Mouse (Mus musculus) MN1 (cell line): ENCODE data around the gene Fam169b.

ENCODE experiments used
- DNase-seq: peaks from one replicate; pipeline ENCODE4 v3.0.0-alpha.2; 2016; ENCODE audit warnings: low spot score

Gene Fam169b

DNA sequence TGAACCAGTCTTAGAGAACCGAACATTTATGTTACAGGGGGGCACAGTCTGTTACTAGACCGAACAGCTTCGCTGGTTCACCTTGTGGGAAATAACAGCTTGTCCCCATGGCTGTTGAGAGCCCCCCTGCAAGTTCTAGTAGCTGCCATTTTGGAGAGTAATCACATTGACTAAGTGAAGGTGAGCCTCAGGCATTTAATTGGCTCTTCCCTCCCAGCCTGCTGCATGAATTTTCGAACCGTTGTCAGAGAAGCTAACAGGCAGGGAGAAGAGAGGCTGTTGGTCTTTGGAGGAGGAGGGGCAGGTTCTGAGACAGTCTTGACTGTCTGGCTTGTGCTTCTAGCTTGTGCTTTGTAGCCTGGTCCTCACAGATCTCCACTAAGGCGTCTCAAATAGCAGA, 45.3 kb downstream of the Fam169b start:
- DNase-seq, result no peak

DNA sequence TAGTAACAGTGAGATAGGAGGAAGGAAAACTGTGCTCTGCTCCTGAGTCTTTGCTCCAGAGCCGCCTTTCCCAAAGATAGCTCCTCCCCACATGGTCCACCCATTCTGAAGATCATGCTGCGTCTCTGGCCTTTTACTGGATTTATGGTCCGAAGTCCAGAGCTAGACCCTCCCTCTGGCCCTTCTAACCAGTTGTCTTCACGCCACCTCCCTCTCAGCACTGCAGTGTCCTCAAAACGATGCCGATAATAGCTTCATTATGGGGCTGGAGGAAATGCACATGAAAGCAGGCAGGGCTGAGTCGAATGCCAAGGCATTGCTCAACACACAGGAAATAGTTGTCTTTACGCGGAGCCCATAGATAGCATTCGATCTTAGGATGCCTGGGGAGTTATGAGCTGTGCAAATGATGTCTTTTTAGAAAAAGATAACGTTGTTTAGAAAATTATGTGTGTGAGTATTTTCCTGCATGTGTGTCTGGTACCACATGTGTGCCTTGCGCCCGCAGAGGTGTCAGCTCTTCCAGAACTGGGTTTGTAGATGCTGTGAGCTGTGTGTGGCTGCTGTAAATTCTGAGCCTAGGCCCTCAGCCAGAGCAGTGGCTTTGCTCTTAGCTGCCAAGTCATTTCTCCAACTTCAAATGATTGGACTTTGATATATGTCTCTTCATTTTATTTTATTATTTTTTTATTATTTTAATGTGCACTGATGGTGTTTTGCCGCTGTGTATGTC, 46.6 kb downstream of the Fam169b start:
- no peak for DNase-seq

- DNase-seq, result no peak
Measured at GRCm38 (mm10) chr7:68323051-68323450, 49.4 kb downstream of the Fam169b start.

GRCm38 (mm10) chr7:68326190-68326722, 52.6 kb downstream of the Fam169b start:
- DNase-seq, result no peak

GRCm38 (mm10) chr7:68329000-68329399, 55.4 kb downstream of the Fam169b start:
- DNase-seq, result no peak

DNA sequence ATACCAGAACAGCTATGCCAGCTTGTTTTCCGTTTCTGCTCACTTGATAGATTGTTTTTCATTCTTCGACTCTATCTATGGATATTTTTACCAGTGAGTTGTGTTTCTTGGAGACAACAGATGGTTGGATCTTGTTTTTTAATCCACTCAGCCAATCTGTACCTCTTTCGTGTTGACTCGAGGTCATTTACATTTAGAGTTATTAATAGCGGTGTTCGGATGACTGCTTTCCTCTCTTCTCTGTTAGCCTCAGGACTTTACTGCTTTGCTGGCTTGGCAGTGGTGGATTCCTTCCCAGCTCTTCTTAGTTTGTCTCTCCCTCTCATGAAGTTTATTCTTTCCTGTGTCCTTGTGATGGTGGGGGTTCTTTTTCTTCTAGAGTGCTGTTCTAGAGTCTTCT, 59.2 kb downstream of the Fam169b start:
- DNase-seq, result no peak

DNA sequence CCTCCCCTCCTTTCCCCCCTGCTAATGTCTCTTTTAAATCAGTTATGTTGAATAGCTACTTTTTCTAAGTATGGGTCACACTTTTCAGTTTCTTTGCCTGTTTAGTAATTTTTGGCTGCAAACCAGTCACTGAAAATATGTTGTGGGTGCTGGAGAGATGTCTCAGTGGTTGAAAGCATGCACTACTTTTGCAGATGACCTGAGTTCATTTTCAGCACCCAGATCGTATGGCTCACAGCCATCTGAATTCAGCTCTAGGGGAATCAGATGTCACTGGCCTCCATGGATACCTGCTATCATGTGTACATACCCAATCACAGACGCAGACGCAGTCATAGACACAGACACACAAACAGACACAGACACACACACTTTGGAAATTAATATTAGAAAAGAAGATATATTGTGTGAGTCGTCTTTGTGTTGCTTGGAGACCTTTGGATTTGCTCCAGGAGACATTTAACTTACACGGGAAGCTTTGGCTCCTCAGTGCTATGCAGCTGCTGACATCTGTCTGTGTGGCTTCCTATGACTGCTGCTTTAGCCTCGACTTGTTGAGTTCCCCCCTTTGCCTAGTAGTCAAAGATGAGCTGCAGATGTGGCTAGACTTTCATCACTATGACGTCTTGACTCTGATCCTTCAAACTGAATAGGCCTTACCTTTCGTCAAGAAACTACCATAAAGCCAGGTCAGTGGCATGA, 63.6 kb downstream of the Fam169b start:
- DNase-seq, result no peak

GRCm38 (mm10) chr7:68338680-68339079, 65.0 kb downstream of the Fam169b start:
- DNase-seq, result no peak

DNA sequence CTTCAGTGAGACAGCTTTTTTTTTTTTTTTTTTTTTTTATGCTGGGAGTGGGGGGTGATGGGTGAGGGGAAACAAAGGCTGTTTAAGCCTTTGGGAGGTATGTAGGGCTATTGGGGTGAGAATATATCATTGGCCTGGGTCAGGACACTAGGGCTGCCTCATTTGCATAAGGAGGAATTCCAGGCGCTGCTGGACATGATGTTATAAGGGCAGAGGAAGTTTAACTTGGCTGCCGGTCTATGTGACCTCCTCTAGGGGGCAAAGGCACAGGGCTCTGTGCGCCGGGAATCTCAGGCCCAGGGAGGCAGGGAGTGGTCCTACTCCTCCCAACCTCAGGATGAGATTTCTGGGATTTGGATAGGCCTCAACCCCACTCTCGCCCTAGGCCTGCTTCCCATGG, 70.9 kb downstream of the Fam169b start:
- no peak for DNase-seq

GRCm38 (mm10) chr7:68345963-68346362, 72.3 kb downstream of the Fam169b start:
- no peak for DNase-seq

GRCm38 (mm10) chr7:68355325-68356076, 81.9 kb downstream of the Fam169b start:
- DNase-seq, result peak; percentile 20

- DNase-seq, result peak; percentile 57
Measured at GRCm38 (mm10) chr7:68357407-68357806, 83.8 kb downstream of the Fam169b start.

GRCm38 (mm10) chr7:68362609-68363008, 89.0 kb downstream of the Fam169b start:
- no peak for DNase-seq

DNA sequence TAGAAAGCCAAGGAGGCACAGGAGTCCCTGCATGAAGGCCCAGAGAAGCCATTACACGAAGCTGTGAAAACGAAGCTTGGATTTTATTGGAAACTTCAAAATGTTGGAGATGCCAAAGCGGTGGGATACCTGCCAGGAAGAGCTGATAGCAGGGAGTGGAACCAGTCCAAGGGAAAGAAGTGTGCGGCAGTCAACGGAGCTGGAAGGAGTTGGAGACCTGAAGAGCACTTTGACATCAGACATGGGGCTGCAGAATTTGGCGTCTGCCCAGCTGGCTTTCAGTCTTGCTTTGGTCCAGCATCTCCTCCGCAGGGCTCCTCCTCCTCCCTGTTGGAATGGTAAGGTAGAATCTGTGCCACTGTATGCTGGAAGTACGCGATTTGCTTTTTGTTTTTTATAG, 92.1 kb downstream of the Fam169b start:
- DNase-seq, result no peak

DNA sequence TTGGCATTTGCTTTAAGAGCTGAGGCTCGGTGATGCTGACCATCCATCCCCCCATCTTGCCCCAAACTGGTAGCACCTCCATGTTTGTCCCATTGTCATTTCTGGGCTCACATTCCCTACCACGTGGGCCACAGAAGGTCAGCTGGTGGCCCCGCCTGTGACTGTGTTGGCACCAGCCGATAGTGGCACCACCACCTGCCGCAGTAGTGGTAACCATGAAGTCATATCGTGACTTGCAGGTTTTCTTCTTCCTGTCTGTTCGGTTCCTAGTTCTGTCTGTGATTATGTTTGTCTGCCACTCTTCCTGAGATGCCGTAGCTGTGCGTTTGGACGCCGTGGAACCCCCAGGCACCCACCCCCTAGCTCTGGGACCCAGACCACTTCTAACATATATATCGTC, 95.3 kb downstream of the Fam169b start:
- no peak for DNase-seq

GRCm38 (mm10) chr7:68369694-68370093, 96.1 kb downstream of the Fam169b start:
- DNase-seq, result peak; percentile 73

- DNase-seq, result peak; percentile 70
Measured at GRCm38 (mm10) chr7:68374109-68374857, 100.6 kb downstream of the Fam169b start.

DNA sequence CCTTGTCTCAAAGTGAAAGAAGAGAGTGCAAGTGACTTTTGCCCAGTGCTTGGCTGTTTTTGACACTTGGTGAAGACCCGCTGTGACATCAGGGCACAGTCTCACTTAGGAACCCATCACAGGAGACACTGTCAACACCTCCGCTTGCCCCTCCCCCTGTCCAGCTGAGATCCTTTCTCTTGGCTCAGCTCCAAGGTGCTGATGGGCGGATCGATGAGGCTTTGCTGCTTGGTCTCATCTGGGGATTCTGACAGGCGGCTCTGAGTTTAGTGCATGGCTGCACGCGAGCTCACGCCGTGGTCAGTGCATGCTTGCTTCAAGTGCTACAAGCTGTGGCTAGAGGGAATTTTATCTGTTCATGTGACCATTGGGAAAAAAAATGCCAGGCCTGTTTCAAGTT, 108.5 kb downstream of the Fam169b start:
- no peak for DNase-seq

- DNase-seq, result no peak
Measured at GRCm38 (mm10) chr7:68386767-68387166, 113.1 kb downstream of the Fam169b start.

- no peak for DNase-seq
Measured at GRCm38 (mm10) chr7:68395707-68396333, 122.2 kb downstream of the Fam169b start.

DNA sequence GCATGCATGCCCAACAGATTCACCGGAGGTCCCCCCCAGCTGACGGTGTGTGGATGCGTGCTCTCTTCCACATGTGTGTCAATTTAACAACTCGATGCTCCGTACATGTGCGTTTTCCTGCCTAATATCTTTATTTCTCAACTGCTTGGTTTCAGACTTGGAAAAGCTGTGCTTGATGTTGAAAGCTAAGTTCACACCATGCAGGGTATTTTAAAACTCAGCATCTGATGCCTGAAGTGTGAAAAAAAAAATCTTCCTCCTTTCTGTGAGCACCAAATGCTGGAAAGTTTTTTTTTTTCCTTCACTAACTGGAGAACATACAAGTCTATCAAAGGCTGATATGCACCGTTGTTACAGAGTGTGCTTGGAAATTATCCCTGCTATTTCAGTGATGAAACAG, 126.9 kb downstream of the Fam169b start:
- DNase-seq, result no peak
